10 mouse cellular contexts compared by ENCODE assay signal in genomic region chr4:154996572-154997154, GRCm38 (mm10). TPM values are rescaled to one million over a fixed set of nuclear protein-coding genes. Genes with fewer than 3 reads are reported as not detected.
DNase-seq lines count a peak whose midpoint lies in the region; ATAC-seq and TF ChIP-seq lines count a peak whose summit lies in the region.
"Had no signal": no experiment of that assay in that cellular context is flagged by ENCODE, and none has a peak within 500 bp of the region (broad histone marks: within the 10 kb centered on the region; RNA-seq: fewer than 3 reads in every experiment).

No protein-coding gene starts in this region.

- H3K4me1 ChIP-seq in forebrain, embryonic 11.5 days (replicated peaks; ENCODE audit: control insufficient read depth, insufficient read depth, low read length) = 0 out of 2 replicates have a peak, but pooled peaks cover 2% of the 10 kb centered on the region
- no peaks in the 10 kb centered on the region for H3K4me1 ChIP-seq in forebrain, embryonic 13.5 days
- peaks cover 37% of the 10 kb centered on the region for H3K4me1 ChIP-seq in midbrain, embryonic 10.5 days
- peaks cover 3% of the 10 kb centered on the region; the same call in 1 of the 2 replicates for H3K4me1 ChIP-seq in midbrain, embryonic 11.5 days (ENCODE audit: control insufficient read depth, insufficient read depth, low read length)
- peaks cover 5% of the 10 kb centered on the region; the same call in 1 of the 2 replicates for H3K4me1 ChIP-seq in kidney, embryonic 16.5 days (ENCODE audit: insufficient read depth, low read length)
- H3K4me1 ChIP-seq in stomach, postnatal 0 days (replicated peaks; ENCODE audit: control insufficient read depth, insufficient read depth) = no peaks in the 10 kb centered on the region

- H3K9me3 ChIP-seq in forebrain, embryonic 11.5 days (ENCODE audit: control insufficient read depth, low read length) = no peaks in the 10 kb centered on the region
- H3K9me3 ChIP-seq in forebrain, embryonic 13.5 days (replicated peaks) = no peaks in the 10 kb centered on the region
- H3K9me3 ChIP-seq in midbrain, embryonic 10.5 days (replicated peaks) = no peaks in the 10 kb centered on the region
- H3K9me3 ChIP-seq in midbrain, embryonic 11.5 days (ENCODE audit: control insufficient read depth, low read length) = no peaks in the 10 kb centered on the region
- H3K9me3 ChIP-seq in kidney, embryonic 16.5 days (ENCODE audit: low read length) = no peaks in the 10 kb centered on the region
- H3K9me3 ChIP-seq in stomach, postnatal 0 days (ENCODE audit: control insufficient read depth, low read length) = no peaks in the 10 kb centered on the region

- WGBS in forebrain, embryonic 11.5 days = 39% methylated on average over 8 of the region's 8 CpGs
- 36% methylated on average over 8 of the region's 8 CpGs for WGBS in forebrain, embryonic 13.5 days
- 48% methylated on average over 8 of the region's 8 CpGs for WGBS in midbrain, embryonic 10.5 days
- WGBS in midbrain, embryonic 11.5 days = 39% methylated on average over 8 of the region's 8 CpGs
- 20% methylated on average over 8 of the region's 8 CpGs for WGBS in kidney, embryonic 16.5 days
- 47% methylated on average over 8 of the region's 8 CpGs for WGBS in stomach, postnatal 0 days

- no peak overlapping the region for H3K4me3 ChIP-seq in forebrain, embryonic 11.5 days (ENCODE audit: low read depth, low read length)
- no peak overlapping the region for H3K4me3 ChIP-seq in forebrain, embryonic 13.5 days
- no peak overlapping the region for H3K4me3 ChIP-seq in midbrain, embryonic 10.5 days
- no peak overlapping the region for H3K4me3 ChIP-seq in midbrain, embryonic 11.5 days (ENCODE audit: low read depth, low read length)
- no peak overlapping the region for H3K4me3 ChIP-seq in kidney, embryonic 16.5 days (ENCODE audit: low read length)
- H3K4me3 ChIP-seq in stomach, postnatal 0 days (ENCODE audit: low read depth, low read length) = no peak overlapping the region
- H3K4me3 ChIP-seq: erythroblast, embryonic 14.5 days had no signal

- no peak for TF ChIP-seq EP300 in stomach, postnatal 0 days (optimal IDR thresholded peaks at IDR 0.05)

- no peak for DNase-seq in forebrain, embryonic 11.5 days (ENCODE audit: low spot score)
- no peak for DNase-seq in midbrain, embryonic 10.5 days (ENCODE audit: low spot score)
- no peak for DNase-seq in midbrain, embryonic 11.5 days (ENCODE audit: low spot score, missing footprints)
- no peak for DNase-seq in stomach, postnatal 0 days (ENCODE audit: low spot score)
- no peak for DNase-seq in spleen, adult 18-20 months
- no peak for DNase-seq in adrenal gland, postnatal 10 days
- DNase-seq: adrenal gland, adult 8-10 months had no signal

- ATAC-seq in forebrain, embryonic 11.5 days (replicated peaks; ENCODE audit: low FRiP score) = no peak
- no peak for ATAC-seq in forebrain, embryonic 13.5 days
- ATAC-seq in midbrain, embryonic 11.5 days (ENCODE audit: low FRiP score) = no peak
- peak; percentile 40; the same call in 1 of the 2 replicates for ATAC-seq in kidney, embryonic 16.5 days (ENCODE audit: low FRiP score, low TSS enrichment)
- ATAC-seq in stomach, postnatal 0 days (ENCODE audit: low FRiP score, low TSS enrichment) = no peak

- H3K9ac ChIP-seq in forebrain, embryonic 11.5 days (ENCODE audit: low read length) = 0 out of 2 replicates have a peak overlapping the region, but pooled peaks have one; percentile 3
- no peak overlapping the region for H3K9ac ChIP-seq in forebrain, embryonic 13.5 days
- H3K9ac ChIP-seq in midbrain, embryonic 11.5 days (ENCODE audit: low read length) = no peak overlapping the region
- no peak overlapping the region for H3K9ac ChIP-seq in kidney, embryonic 16.5 days (replicated peaks; ENCODE audit: low read length)
- H3K9ac ChIP-seq in stomach, postnatal 0 days (ENCODE audit: low read length) = no peak overlapping the region

- no peaks in the 10 kb centered on the region for H3K27me3 ChIP-seq in forebrain, embryonic 11.5 days (ENCODE audit: control insufficient read depth, insufficient read depth, low read length)
- H3K27me3 ChIP-seq in forebrain, embryonic 13.5 days = no peaks in the 10 kb centered on the region
- no peaks in the 10 kb centered on the region; the same call in 1 of the 2 replicates for H3K27me3 ChIP-seq in midbrain, embryonic 10.5 days (ENCODE audit: low read depth, poor library complexity, severe bottlenecking)
- H3K27me3 ChIP-seq in midbrain, embryonic 11.5 days (ENCODE audit: control insufficient read depth, insufficient read depth, low read length) = no peaks in the 10 kb centered on the region
- H3K27me3 ChIP-seq in kidney, embryonic 16.5 days (ENCODE audit: insufficient read depth, low read length) = no peaks in the 10 kb centered on the region
- H3K27me3 ChIP-seq in stomach, postnatal 0 days (ENCODE audit: control insufficient read depth, insufficient read depth, low read length) = no peaks in the 10 kb centered on the region

- H3K4me2 ChIP-seq in forebrain, embryonic 11.5 days (ENCODE audit: low read depth, low read length, severe bottlenecking) = no peak overlapping the region
- no peak overlapping the region for H3K4me2 ChIP-seq in forebrain, embryonic 13.5 days
- H3K4me2 ChIP-seq in midbrain, embryonic 11.5 days = no peak overlapping the region
- no peak overlapping the region for H3K4me2 ChIP-seq in kidney, embryonic 16.5 days (replicated peaks; ENCODE audit: low read depth, low read length)
- H3K4me2 ChIP-seq in stomach, postnatal 0 days (replicated peaks; ENCODE audit: low read depth) = no peak overlapping the region

- peak; percentile 54 for TF ChIP-seq CTCF in stomach, postnatal 0 days (IDR thresholded peaks at IDR 0.05; ENCODE audit: low read depth)

- no peaks in the 10 kb centered on the region for H3K36me3 ChIP-seq in forebrain, embryonic 11.5 days (ENCODE audit: control insufficient read depth, insufficient read depth, low read length)
- H3K36me3 ChIP-seq in forebrain, embryonic 13.5 days (ENCODE audit: poor library complexity, severe bottlenecking) = no peaks in the 10 kb centered on the region
- no peaks in the 10 kb centered on the region for H3K36me3 ChIP-seq in midbrain, embryonic 10.5 days
- H3K36me3 ChIP-seq in midbrain, embryonic 11.5 days (ENCODE audit: control insufficient read depth, insufficient read depth, low read length) = no peaks in the 10 kb centered on the region
- H3K36me3 ChIP-seq in kidney, embryonic 16.5 days (ENCODE audit: insufficient read depth, low read length) = no peaks in the 10 kb centered on the region
- H3K36me3 ChIP-seq in stomach, postnatal 0 days (ENCODE audit: control insufficient read depth, insufficient read depth, low read length) = no peaks in the 10 kb centered on the region

- no peak overlapping the region for H3K27ac ChIP-seq in forebrain, embryonic 11.5 days (ENCODE audit: low read depth, low read length)
- H3K27ac ChIP-seq in forebrain, embryonic 13.5 days = no peak overlapping the region
- H3K27ac ChIP-seq in midbrain, embryonic 10.5 days (replicated peaks) = peak overlapping the region; percentile 67
- H3K27ac ChIP-seq in midbrain, embryonic 11.5 days (ENCODE audit: low read depth, low read length) = no peak overlapping the region
- no peak overlapping the region for H3K27ac ChIP-seq in kidney, embryonic 16.5 days (ENCODE audit: low read length)
- no peak overlapping the region for H3K27ac ChIP-seq in stomach, postnatal 0 days (replicated peaks)

RNA-seq across cellular contexts. Expression of gene Pank4, which starts 32.7 kb away (rescaled TPM):
- 43.1 and 49.1 TPM in 2 replicates for polyA plus RNA-seq in forebrain, embryonic 11.5 days (2014; fragmentation: Nextera tagmentation; extraction: Ambion mirVana)
- polyA plus RNA-seq in forebrain, embryonic 13.5 days (2015; fragmentation: Nextera tagmentation; extraction: Ambion mirVana) = 41.1 and 45.0 TPM in 2 replicates
- 47.6 and 48.6 TPM in 2 replicates for polyA plus RNA-seq in midbrain, embryonic 10.5 days (2016; fragmentation: Nextera tagmentation; extraction: Ambion mirVana)
- 37.0 and 40.4 TPM in 2 replicates for polyA plus RNA-seq in midbrain, embryonic 11.5 days (2014; fragmentation: Nextera tagmentation; extraction: Ambion mirVana)
- 51.9 and 53.8 TPM in 2 replicates for polyA plus RNA-seq in kidney, embryonic 16.5 days (2015; fragmentation: Nextera tagmentation; extraction: Ambion mirVana)
- polyA plus RNA-seq in stomach, postnatal 0 days (2015; fragmentation: Nextera tagmentation; extraction: Ambion mirVana) = 14.8 and 14.9 TPM in 2 replicates
- total RNA-seq in adrenal gland, postnatal 10 days (2021) = 10 to 100 TPM; 23.1 to 35.2 TPM

RNA-seq across cellular contexts. Expression of gene Hes5, which starts 35.9 kb away (rescaled TPM):
- polyA plus RNA-seq in forebrain, embryonic 11.5 days (2014; fragmentation: Nextera tagmentation; extraction: Ambion mirVana) = 313 and 318 TPM in 2 replicates
- polyA plus RNA-seq in forebrain, embryonic 13.5 days (2015; fragmentation: Nextera tagmentation; extraction: Ambion mirVana) = 243 and 266 TPM in 2 replicates
- polyA plus RNA-seq in midbrain, embryonic 10.5 days (2016; fragmentation: Nextera tagmentation; extraction: Ambion mirVana) = 690 and 827 TPM in 2 replicates
- 456 and 535 TPM in 2 replicates for polyA plus RNA-seq in midbrain, embryonic 11.5 days (2014; fragmentation: Nextera tagmentation; extraction: Ambion mirVana)
- 17.2 and 20.1 TPM in 2 replicates for polyA plus RNA-seq in kidney, embryonic 16.5 days (2015; fragmentation: Nextera tagmentation; extraction: Ambion mirVana)
- polyA plus RNA-seq in stomach, postnatal 0 days (2015; fragmentation: Nextera tagmentation; extraction: Ambion mirVana) = 0.24 and 0.36 TPM in 2 replicates
- total RNA-seq in adrenal gland, postnatal 10 days (2021) = under 1 TPM in 1 of 2 experiments, not detected in 1; 0.76 TPM
- total RNA-seq: adrenal gland, adult 8-10 months had no signal
- polyA plus RNA-seq: erythroblast, embryonic 14.5 days had no signal

RNA-seq across cellular contexts. Expression of gene Plch2, which starts 59.9 kb away (rescaled TPM):
- polyA plus RNA-seq in forebrain, embryonic 11.5 days (2014; fragmentation: Nextera tagmentation; extraction: Ambion mirVana) = 2.4 and 3.1 TPM in 2 replicates
- polyA plus RNA-seq in forebrain, embryonic 13.5 days (2015; fragmentation: Nextera tagmentation; extraction: Ambion mirVana) = 5.9 and 6.3 TPM in 2 replicates
- 0.57 and 0.72 TPM in 2 replicates for polyA plus RNA-seq in midbrain, embryonic 10.5 days (2016; fragmentation: Nextera tagmentation; extraction: Ambion mirVana)
- polyA plus RNA-seq in midbrain, embryonic 11.5 days (2014; fragmentation: Nextera tagmentation; extraction: Ambion mirVana) = 0.81 and 0.85 TPM in 2 replicates
- polyA plus RNA-seq in kidney, embryonic 16.5 days (2015; fragmentation: Nextera tagmentation; extraction: Ambion mirVana) = 3.6 and 3.8 TPM in 2 replicates
- 15.4 and 18.3 TPM in 2 replicates for polyA plus RNA-seq in stomach, postnatal 0 days (2015; fragmentation: Nextera tagmentation; extraction: Ambion mirVana)
- total RNA-seq in adrenal gland, postnatal 10 days (2021) = under 1 TPM; 0.27 to 0.79 TPM
- polyA plus RNA-seq: erythroblast, embryonic 14.5 days had no signal

Comparison
In these comparisons a context has a peak if more than half of its experiments do, and no peak if none do; other contexts are left out.
1. RNA of gene Hes5, which starts 35.9 kb away (polyA plus RNA-seq): 690 to 827 TPM in midbrain, embryonic 10.5 days, 456 to 535 TPM in midbrain, embryonic 11.5 days, 313 to 318 TPM in forebrain, embryonic 11.5 days, 243 to 266 TPM in forebrain, embryonic 13.5 days and 17.2 to 20.1 TPM in kidney, embryonic 16.5 days; 0.24 to 0.36 TPM in stomach, postnatal 0 days; every median in the first group is over 10 times any median in the second.